Mouse (Mus musculus): ENCODE measurements at regions not wholly inside any gene's neighbourhood (a gene's known extent, or its start where the extent isn't known, plus 50 kb on each side); places are given as distances from the start of the nearest gene placed in this dataset.

DNA sequence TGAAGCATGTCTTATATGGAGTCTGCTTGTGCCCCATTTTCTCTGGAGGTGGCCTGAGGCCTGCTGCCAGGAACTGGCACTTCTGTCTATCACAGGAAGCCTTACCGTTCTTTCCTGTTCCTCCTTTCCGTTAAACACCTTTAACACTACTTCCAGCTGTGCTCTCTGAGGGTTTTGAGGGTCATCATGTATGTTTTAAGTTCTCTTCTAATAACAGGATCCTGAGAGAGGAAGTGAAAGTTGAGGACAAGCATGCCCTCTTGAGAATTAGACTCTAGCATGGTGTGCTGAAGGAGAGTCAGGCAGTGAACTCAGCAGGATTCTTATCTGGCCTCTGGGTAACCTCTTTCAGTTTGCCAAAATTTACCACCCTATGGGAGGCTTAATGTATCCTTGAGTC is 418.0 kb upstream of the 9430069I07Rik start:
- DNase-seq (ENCODE audit: low read depth, low spot score), result no peak

- DNase-seq (ENCODE audit: low read depth, low spot score), result no peak
Observed at GRCm38 (mm10) chr15:34751746-34752145, 394.1 kb upstream of the 9430069I07Rik start.

DNA sequence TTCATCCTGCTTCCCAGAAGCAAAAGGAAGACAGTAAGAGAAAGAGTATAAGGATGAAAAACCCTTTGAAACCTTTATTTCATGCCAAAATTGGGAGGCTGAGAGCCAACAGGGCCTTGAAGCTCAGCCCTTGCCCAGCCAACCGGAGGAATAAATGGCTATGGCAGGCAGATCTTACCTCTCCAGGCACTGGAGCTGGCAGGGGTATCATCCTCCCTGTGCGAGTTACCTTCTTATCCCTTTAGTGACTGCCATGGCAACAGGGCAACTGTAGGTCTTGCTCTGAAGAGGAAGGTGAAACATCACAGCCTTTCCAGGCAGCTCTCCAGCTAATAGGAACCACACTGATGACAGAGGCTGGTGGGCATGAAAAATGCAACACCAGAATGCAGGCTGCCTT is 393.3 kb upstream of the 9430069I07Rik start:
- DNase-seq (ENCODE audit: low read depth, low spot score), result no peak

DNA sequence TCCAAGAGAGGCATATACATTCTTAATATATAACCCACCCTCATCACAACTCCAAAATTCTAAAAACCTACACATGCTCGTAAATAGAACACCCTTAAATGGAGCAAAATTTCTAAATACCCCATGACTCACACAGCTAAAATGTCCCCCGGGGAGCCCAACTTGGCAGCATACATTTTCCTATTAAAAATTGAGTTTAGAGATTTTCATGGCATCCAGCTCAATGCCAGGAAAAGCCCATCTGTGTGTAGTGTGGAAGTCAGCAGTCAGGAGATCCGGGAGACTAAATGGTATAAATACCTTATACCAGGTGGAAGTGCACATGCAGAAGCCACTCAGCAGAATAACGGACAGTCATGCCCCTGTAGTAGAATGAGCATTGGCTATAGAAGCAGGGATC is 389.4 kb upstream of the 9430069I07Rik start:
- DNase-seq (ENCODE audit: low read depth, low spot score), result no peak

GRCm38 (mm10) chr15:34743130-34743782 is 385.6 kb upstream of the 9430069I07Rik start:
- DNase-seq (ENCODE audit: low read depth, low spot score), result peak; percentile 40

DNA sequence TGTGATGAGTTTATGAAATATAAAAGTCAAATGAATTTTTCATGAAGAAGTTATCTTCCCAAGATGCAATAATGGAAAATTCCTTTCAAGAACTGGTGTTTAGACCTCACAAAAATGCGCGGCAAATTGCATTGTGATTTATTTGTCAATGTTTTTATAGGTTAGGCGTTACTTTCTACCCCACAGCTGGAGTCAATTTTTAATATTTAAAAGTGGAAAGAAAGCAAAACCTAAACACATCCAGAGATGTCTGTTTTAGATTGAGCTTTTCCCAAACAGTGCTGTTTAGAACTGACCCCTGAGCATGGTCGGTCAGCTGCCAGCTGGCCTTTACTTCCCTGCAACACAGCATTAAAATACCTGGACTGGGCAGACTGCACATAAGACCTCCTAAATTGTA is 383.8 kb upstream of the 9430069I07Rik start:
- no peak for DNase-seq (ENCODE audit: low read depth, low spot score)

All from WW6 (cell line).